Mouse (Mus musculus) thymus, adult 2 months (tissue): ENCODE measurements around the gene Oxnad1.

ENCODE experiments used
- CTCF ChIP-seq: fragments of 200-500 bp; IDR thresholded peaks from 2 replicates; pipeline ENCODE4 v1.5.1; 2012; ENCODE audit warnings: mild to moderate bottlenecking, control low read depth, low read length, moderate library complexity, borderline replicate concordance; ENCODE audit not compliant: control insufficient read depth, poor library complexity, insufficient read depth; ENCODE audit errors: extremely low read depth
- POLR2A ChIP-seq: fragments of 200-500 bp; IDR thresholded peaks from 2 replicates; pipeline ENCODE4 v1.6.1; 2012; ENCODE audit warnings: mild to moderate bottlenecking, low read length, control low read depth, moderate library complexity; ENCODE audit not compliant: control insufficient read depth, poor library complexity, insufficient read depth; ENCODE audit errors: extremely low read depth

GRCm38 (mm10) chr14:32091124-32091523 is 6.0 kb downstream of the Oxnad1 start:
- TF ChIP-seq CTCF, result no peak
- no peak for TF ChIP-seq POLR2A
